Mouse (Mus musculus): ENCODE data around the gene Runx1. TPM values are rescaled to one million over a fixed set of nuclear protein-coding genes. Genes with fewer than 3 reads are reported as not detected.

The Runx1 gene
- polyA plus RNA-seq, 1 experiment = 32.5 TPM

DNA sequence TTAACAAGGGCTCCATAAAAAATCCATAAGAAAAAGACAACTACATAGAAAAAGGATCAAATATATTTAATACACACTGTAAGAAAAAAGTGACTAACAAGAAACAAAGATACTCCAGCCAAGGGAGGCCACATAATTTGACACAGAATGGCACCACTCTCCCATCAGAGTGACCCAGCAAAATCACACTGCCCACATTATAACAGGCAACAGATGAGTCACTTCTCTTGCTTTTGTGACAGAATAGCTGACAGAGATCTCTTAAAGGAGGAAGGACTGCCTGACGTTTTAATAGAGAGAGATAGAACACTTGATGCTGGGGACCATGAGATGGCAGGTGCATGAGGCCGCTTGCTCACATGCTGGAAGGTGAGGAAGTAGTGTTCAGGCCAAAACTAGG is 35.6 kb upstream of the Runx1 start:
- H3K4me3 ChIP-seq (replicated peaks; ENCODE audit: extremely low read depth, low read depth, low read length) = no peak overlapping the region
- no peak for DNase-seq
- WGBS = 66% methylated on average over 2 of the region's 2 CpGs
- TF ChIP-seq POLR2A (IDR thresholded peaks at IDR 0.05; ENCODE audit: borderline replicate concordance, extremely low read depth, low read depth, low read length) (no peak), CTCF (IDR thresholded peaks at IDR 0.05; ENCODE audit: insufficient read depth, low read length) (no peak)
- H3K4me1 ChIP-seq (ENCODE audit: control insufficient read depth, insufficient read depth, low read length) = no peaks in the 10 kb centered on the region

DNA sequence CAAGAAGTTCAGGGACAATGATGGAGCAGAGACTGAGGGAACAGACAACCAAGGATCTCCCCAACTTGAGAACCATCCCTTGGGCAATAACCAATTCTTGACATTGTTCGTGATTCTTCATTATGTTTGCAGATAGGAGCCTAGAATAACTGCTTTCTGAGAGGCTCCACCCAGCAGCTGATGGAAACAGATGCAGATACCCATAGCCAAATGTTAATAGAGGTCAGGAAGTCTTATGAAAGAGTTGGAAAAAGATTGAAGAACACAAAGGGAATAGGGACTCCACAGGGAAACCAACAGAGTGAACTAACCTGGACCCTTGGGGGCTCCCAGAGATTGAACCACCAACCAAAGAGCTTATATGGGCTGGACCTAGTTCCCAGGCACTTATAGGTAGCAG is 34.7 kb upstream of the Runx1 start:
- Histone ChIP-seq H3K4me3 (replicated peaks; ENCODE audit: extremely low read depth, low read depth, low read length) (no peak overlapping the region), H3K4me1 (ENCODE audit: control insufficient read depth, insufficient read depth, low read length) (no peaks in the 10 kb centered on the region)
- TF ChIP-seq CTCF (IDR thresholded peaks at IDR 0.05; ENCODE audit: insufficient read depth, low read length) = no peak
- TF ChIP-seq POLR2A (IDR thresholded peaks at IDR 0.05; ENCODE audit: borderline replicate concordance, extremely low read depth, low read depth, low read length) = no peak
- WGBS = 79% methylated on average over 1 of the region's 1 CpGs
- DNase-seq = no peak

DNA sequence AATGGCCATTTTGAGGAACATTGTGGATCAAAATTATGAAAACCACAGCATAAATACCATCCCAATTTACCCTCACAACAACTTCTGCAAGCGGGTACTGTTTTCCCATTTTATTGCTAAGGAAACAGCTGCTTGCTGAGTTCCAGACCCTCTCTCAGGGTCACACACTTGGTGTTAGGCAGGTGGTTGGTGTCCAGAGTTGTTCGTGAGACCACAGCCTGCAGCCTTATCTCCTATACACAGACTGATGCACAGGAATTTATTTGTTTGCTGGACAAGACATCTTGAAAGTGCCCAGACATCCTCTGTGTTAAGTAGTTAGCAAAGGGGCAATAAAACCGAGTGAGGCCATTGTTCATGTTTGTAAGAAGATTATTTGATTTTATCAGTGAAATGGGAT is 30.8 kb upstream of the Runx1 start:
- TF ChIP-seq POLR2A (IDR thresholded peaks at IDR 0.05; ENCODE audit: borderline replicate concordance, extremely low read depth, low read depth, low read length) (no peak), CTCF (IDR thresholded peaks at IDR 0.05; ENCODE audit: insufficient read depth, low read length) (no peak)
- no peak for DNase-seq
- Histone ChIP-seq H3K4me1 (ENCODE audit: control insufficient read depth, insufficient read depth, low read length) (no peaks in the 10 kb centered on the region), H3K4me3 (replicated peaks; ENCODE audit: extremely low read depth, low read depth, low read length) (no peak overlapping the region)
- 58% methylated on average over 3 of the region's 3 CpGs for WGBS

DNA sequence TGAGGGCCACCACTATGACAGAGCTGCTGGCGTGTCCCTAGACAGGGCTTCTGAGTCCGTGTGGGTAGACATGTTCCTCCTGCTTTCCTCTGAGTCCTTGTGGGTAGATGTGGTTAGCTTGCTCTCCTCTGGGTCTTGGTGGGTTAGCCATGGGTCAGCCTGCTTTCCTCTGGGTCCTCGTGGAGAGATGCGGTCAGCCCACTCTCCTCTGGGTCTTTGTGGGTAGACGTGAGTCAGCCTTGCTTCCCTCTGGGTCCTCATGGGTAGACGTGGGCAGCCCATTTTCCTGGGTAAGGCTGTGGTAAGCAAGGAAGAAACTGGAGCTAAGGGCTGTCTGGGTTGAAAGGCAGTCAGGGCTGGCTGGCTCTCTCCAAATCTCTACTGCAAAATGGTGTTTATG is 26.3 kb upstream of the Runx1 start:
- WGBS = 86% methylated on average over 6 of the region's 6 CpGs
- peak; percentile 12 for DNase-seq

DNA sequence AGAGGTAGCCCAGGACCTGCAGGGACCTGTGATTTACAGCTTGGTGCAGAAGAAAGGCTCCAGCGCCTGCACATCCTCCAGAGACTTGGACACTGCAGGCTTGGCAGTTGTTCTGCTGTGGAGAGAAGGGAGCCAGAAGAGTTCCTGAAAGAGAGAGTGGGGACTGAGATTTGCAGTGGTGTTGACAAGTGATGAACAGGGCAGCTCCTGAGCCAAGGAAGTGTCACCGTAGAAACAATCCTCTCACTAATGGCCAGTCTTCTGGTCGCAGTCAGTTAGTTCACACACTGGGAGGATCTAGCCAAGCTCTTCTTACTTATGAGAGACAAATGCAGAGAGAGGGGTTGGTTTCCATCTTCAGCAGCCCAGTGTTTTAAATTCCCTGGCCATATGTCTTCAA is 24.5 kb upstream of the Runx1 start:
- DNase-seq = no peak
- TF ChIP-seq POLR2A (IDR thresholded peaks at IDR 0.05; ENCODE audit: borderline replicate concordance, extremely low read depth, low read depth, low read length) (no peak), CTCF (IDR thresholded peaks at IDR 0.05; ENCODE audit: insufficient read depth, low read length) (no peak)
- 67% methylated on average over 3 of the region's 3 CpGs for WGBS
- H3K4me3 ChIP-seq (replicated peaks; ENCODE audit: extremely low read depth, low read depth, low read length) = no peak overlapping the region
- H3K4me1 ChIP-seq (ENCODE audit: control insufficient read depth, insufficient read depth, low read length) = 0 out of 2 replicates have a peak, but pooled peaks cover 3% of the 10 kb centered on the region

More for the DNA sequence above, 26.3 kb upstream of the Runx1 start:
- no peaks in the 10 kb centered on the region for H3K4me1 ChIP-seq (ENCODE audit: control insufficient read depth, insufficient read depth, low read length)
- TF ChIP-seq CTCF (IDR thresholded peaks at IDR 0.05; ENCODE audit: insufficient read depth, low read length) (no peak), POLR2A (IDR thresholded peaks at IDR 0.05; ENCODE audit: borderline replicate concordance, extremely low read depth, low read depth, low read length) (no peak)
- H3K4me3 ChIP-seq (replicated peaks; ENCODE audit: extremely low read depth, low read depth, low read length) = no peak overlapping the region

DNA sequence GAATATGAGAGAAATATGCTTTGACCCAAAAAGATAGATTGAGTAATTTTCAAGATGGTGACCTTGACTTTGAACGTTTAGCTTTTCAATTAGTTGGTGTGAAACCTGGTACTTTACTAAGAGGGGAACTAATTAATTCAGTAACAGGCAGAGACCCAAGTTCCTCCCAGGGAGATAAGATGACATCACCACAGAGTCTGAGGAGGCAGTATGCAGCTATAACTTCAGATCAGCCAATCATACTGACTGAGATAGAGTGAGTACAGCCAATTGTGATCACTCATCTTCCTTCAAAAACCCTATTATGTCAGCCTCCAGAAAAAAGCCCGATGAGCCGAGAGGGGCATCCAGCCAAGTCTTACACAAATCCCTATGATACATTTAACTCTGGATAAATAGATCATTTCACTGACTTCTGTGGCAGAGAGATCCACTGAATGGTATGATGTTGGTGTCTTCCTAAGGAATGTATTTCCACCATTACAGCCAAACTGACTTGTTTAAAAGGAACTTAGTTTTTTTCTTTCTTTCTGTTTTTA is 21.9 kb upstream of the Runx1 start:
- WGBS = 52% methylated on average over 3 of the region's 3 CpGs
- no peak overlapping the region for H3K4me3 ChIP-seq (replicated peaks; ENCODE audit: extremely low read depth, low read depth, low read length)
- TF ChIP-seq POLR2A (IDR thresholded peaks at IDR 0.05; ENCODE audit: borderline replicate concordance, extremely low read depth, low read depth, low read length) = no peak
- H3K4me1 ChIP-seq (ENCODE audit: control insufficient read depth, insufficient read depth, low read length) = 0 out of 2 replicates have a peak, but pooled peaks cover 3% of the 10 kb centered on the region
- no peak for DNase-seq

DNA sequence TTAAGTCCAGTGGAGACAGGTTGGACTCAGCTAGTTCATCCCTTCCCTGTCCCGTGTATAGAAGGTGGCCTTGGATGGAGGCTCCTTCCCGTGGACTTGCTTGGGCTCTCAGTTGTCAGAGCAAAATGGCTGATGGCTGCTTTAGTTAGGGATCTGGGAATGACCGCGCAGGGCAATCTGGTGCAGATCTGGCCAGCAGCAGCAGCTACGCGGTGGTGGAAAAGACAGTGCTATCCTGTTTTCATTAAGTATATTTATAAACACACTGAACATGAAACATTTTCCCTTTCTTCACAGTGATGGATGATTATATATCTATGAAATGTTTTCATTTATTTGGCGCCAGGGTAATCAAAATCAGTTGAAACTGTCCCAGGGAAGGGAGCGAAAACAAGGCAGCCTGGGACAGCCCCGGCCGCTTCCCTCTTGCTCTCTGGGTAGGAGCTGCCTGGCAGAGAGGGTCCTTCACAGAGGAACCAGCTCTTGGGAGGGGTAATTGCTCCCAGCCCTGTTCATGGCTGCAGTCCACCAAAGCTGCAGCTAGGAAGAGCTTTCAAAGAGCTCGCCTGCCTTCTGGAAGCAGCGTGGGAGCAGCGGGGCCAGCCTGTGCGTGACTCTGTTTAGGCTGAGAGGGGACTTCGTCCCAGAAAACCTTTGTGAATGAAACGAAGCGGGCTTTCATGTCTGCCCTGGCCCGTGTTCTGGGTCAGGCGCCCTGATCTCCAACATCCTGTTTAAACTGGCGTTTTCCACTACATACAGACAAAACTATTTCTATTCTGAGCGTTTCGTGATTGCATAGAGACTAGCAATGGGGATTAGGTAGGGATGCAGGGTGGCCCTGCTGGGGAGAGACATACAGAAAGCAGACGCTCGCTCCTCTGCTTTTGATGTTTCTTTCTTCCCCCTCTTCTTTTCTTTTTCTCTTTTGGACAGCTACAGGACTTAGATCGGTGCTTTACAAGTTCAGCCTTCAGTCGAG is 19.6 kb upstream of the Runx1 start:
- TF ChIP-seq CTCF (IDR thresholded peaks at IDR 0.05; ENCODE audit: insufficient read depth, low read length) = no peak
- no peak for TF ChIP-seq POLR2A (IDR thresholded peaks at IDR 0.05; ENCODE audit: borderline replicate concordance, extremely low read depth, low read depth, low read length)
- 29% methylated on average over 26 of the region's 26 CpGs for WGBS
- Histone ChIP-seq H3K4me1 (ENCODE audit: control insufficient read depth, insufficient read depth, low read length) (0 out of 2 replicates have a peak, but pooled peaks cover 3% of the 10 kb centered on the region), H3K4me3 (replicated peaks; ENCODE audit: extremely low read depth, low read depth, low read length) (no peak overlapping the region)
- DNase-seq = no peak

DNA sequence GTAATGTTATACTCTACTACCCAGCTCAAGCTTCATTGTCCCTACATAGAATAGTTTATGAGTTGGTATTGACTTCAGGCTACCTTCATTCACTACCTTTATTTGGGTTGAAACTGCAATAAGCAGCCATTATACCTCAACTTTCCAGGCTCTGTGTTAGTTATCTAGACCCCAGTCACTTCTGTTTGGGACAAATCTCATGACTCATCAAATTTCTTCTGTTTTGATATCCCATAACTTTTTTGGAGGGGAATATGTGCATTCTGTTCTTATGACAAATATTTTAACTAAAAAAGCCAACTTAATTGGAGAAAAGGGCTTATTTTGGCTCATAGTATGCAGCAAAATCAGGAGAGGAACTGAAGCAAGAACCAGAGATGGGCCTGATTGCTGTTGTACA is 12.8 kb upstream of the Runx1 start:
- H3K4me1 ChIP-seq (ENCODE audit: control insufficient read depth, insufficient read depth, low read length) = no peaks in the 10 kb centered on the region
- no peak for TF ChIP-seq POLR2A (IDR thresholded peaks at IDR 0.05; ENCODE audit: borderline replicate concordance, extremely low read depth, low read depth, low read length)

DNA sequence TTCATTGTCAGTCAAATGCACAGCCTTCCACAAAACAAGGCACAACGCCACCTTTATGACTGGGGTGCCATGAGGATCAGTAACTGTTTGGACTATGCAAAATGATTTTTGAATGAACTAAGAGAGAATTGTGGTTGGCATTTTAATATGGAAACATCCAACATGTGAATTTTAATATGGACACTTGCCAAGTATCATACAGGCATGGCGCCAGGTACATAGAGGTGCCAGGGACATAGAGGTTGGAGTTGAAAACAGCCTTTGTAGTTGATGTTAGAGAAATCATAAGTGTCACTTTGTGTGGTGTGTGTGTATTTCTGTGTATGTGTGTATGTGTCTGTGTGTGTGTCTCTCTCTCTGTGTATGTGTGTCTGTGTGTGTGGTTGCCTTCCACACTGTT is 5.4 kb upstream of the Runx1 start:
- Histone ChIP-seq H3K4me3 (replicated peaks; ENCODE audit: extremely low read depth, low read depth, low read length) (no peak overlapping the region), H3K4me1 (ENCODE audit: control insufficient read depth, insufficient read depth, low read length) (0 out of 2 replicates have a peak, but pooled peaks cover 2% of the 10 kb centered on the region)
- WGBS = 90% methylated on average over 2 of the region's 2 CpGs
- DNase-seq = no peak
- TF ChIP-seq CTCF (IDR thresholded peaks at IDR 0.05; ENCODE audit: insufficient read depth, low read length) (no peak), POLR2A (IDR thresholded peaks at IDR 0.05; ENCODE audit: borderline replicate concordance, extremely low read depth, low read depth, low read length) (no peak)

More for the DNA sequence above, 12.8 kb upstream of the Runx1 start:
- DNase-seq = no peak
- H3K4me3 ChIP-seq (replicated peaks; ENCODE audit: extremely low read depth, low read depth, low read length) = no peak overlapping the region

DNA sequence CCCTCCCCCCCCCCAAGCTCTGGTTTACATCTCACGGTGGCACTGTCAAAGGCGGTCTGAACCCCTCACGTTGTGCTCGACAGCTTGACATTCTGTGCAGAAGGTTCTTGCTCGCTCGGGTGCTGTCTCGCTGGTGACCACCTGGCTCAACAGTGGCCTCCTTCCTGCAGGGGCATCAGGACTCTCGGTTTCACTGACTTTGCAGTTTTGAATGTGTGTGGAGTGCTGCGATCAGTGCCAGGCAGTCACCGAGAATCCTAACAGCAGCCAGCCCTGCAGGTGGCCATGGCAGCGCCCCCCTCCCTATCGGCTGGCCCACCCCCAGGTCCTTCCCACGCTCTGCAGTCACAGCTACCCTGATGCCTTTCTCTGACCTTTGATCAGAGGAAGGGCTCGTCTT is 4.5 kb upstream of the Runx1 start:
- Histone ChIP-seq H3K4me1 (ENCODE audit: control insufficient read depth, insufficient read depth, low read length) (0 out of 2 replicates have a peak, but pooled peaks cover 2% of the 10 kb centered on the region), H3K4me3 (replicated peaks; ENCODE audit: extremely low read depth, low read depth, low read length) (no peak overlapping the region)
- 57% methylated on average over 14 of the region's 14 CpGs for WGBS
- DNase-seq = no peak
- TF ChIP-seq CTCF (IDR thresholded peaks at IDR 0.05; ENCODE audit: insufficient read depth, low read length) = no peak
- no peak for TF ChIP-seq POLR2A (IDR thresholded peaks at IDR 0.05; ENCODE audit: borderline replicate concordance, extremely low read depth, low read depth, low read length)

All from lung, adult 2 months (tissue).